Mouse (Mus musculus): ENCODE measurements at regions not wholly inside any gene's neighbourhood (a gene's known extent, or its start where the extent isn't known, plus 50 kb on each side); places are given as distances from the start of the nearest gene placed in this dataset.
"Not testable (repeated sequence)": the region's sequence is repeated elsewhere in the genome, so short reads cannot be mapped to it uniquely, and the experiment has no call there.

DNA sequence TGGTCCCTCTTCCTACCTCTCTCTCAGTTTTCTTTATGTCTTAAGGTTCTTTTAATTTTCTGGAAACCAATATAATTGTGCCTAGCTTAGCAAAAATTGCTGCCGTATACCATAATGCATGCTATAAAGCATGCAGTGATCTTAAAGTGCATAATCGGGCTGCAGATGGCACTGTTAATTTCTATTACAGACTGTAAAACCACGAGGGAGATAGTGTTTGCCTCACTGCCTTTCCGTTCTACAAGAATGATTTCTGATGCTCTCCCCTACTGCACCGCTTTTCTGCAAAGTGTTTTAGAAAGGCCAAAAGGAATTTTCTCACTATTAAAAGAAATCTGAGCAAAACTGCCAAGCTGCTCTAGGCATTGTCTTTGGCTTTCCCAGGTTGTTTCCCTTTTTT, 357.6 kb downstream of the Tusc1 start:
- ATAC-seq (ENCODE audit: low FRiP score) (peak; percentile 74), DNase-seq (ENCODE audit: low spot score) (peak; percentile 56)
- 52% methylated on average over 5 of the region's 5 CpGs for WGBS
- 0 out of 2 replicates have a peak overlapping the region, but pooled peaks have one; percentile 43 for H3K27ac ChIP-seq
- no peak overlapping the region for H3K9ac ChIP-seq
- H3K36me3 ChIP-seq (replicated peaks; ENCODE audit: control insufficient read depth, insufficient read depth): no peaks in the 10 kb centered on the region
- no peak overlapping the region for H3K4me3 ChIP-seq (replicated peaks; ENCODE audit: low read length)
- no peaks in the 10 kb centered on the region for H3K9me3 ChIP-seq (ENCODE audit: control insufficient read depth, low read length)
- H3K27me3 ChIP-seq (ENCODE audit: control insufficient read depth, insufficient read depth, low read length): no peaks in the 10 kb centered on the region
- H3K4me1 ChIP-seq (replicated peaks; ENCODE audit: control insufficient read depth, insufficient read depth, low read length): no peaks in the 10 kb centered on the region
- H3K4me2 ChIP-seq (replicated peaks): no peak overlapping the region

- DNase-seq (ENCODE audit: low spot score) (no peak), ATAC-seq (ENCODE audit: low FRiP score) (no peak)
- H3K27ac ChIP-seq: no peak overlapping the region
- H3K9me3 ChIP-seq (ENCODE audit: control insufficient read depth, low read length): no peaks in the 10 kb centered on the region
- no peak overlapping the region for H3K9ac ChIP-seq
- whole genome bisulfite sequencing: 86% methylated on average over 3 of the region's 3 CpGs
- no peaks in the 10 kb centered on the region for H3K36me3 ChIP-seq (replicated peaks; ENCODE audit: control insufficient read depth, insufficient read depth)
- no peaks in the 10 kb centered on the region for H3K4me1 ChIP-seq (replicated peaks; ENCODE audit: control insufficient read depth, insufficient read depth, low read length)
- H3K4me3 ChIP-seq (replicated peaks; ENCODE audit: low read length): no peak overlapping the region
- H3K4me2 ChIP-seq (replicated peaks): no peak overlapping the region
- H3K27me3 ChIP-seq (ENCODE audit: control insufficient read depth, insufficient read depth, low read length): no peaks in the 10 kb centered on the region
These were observed 393.1 kb downstream of the Tusc1 start for GRCm38 (mm10) chr4:92942068-92942707.

DNA sequence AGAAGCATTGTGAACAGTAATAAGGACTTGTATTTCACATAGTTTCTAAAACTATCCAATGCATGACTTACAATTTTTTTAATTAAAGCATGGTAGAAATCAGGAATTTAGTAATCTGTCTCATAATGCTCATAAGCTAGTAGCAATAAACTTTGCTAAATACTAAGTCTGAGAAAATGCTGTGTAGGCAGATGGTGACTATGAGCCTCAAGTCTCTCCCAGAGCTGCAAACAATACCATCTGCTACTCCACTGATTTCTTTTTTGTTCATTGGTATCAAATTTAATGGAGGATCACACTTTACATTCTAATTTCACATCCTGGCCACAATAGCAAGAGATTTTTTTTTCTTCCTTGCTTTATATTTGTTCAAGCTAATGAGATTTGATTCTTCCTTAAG, 404.0 kb downstream of the Tusc1 start:
- no peak overlapping the region for H3K27ac ChIP-seq
- no peak overlapping the region for H3K4me3 ChIP-seq (replicated peaks; ENCODE audit: low read length)
- DNase-seq (ENCODE audit: low spot score): no peak
- no peaks in the 10 kb centered on the region for H3K4me1 ChIP-seq (replicated peaks; ENCODE audit: control insufficient read depth, insufficient read depth, low read length)
- ATAC-seq (ENCODE audit: low FRiP score): no peak
- H3K9ac ChIP-seq: no peak overlapping the region
- no peaks in the 10 kb centered on the region for H3K36me3 ChIP-seq (replicated peaks; ENCODE audit: control insufficient read depth, insufficient read depth)
- no peaks in the 10 kb centered on the region for H3K9me3 ChIP-seq (ENCODE audit: control insufficient read depth, low read length)
- no peak overlapping the region for H3K4me2 ChIP-seq (replicated peaks)
- no peaks in the 10 kb centered on the region for H3K27me3 ChIP-seq (ENCODE audit: control insufficient read depth, insufficient read depth, low read length)

- H3K4me3 ChIP-seq (replicated peaks; ENCODE audit: low read length): no peak overlapping the region
- no peak for ATAC-seq (ENCODE audit: low FRiP score)
- no peaks in the 10 kb centered on the region for H3K4me1 ChIP-seq (replicated peaks; ENCODE audit: control insufficient read depth, insufficient read depth, low read length)
- WGBS: 92% methylated on average over 9 of the region's 9 CpGs
- DNase-seq (ENCODE audit: low spot score): no peak
- no peak overlapping the region for H3K9ac ChIP-seq
- no peak overlapping the region for H3K4me2 ChIP-seq (replicated peaks)
- no peaks in the 10 kb centered on the region for H3K9me3 ChIP-seq (ENCODE audit: control insufficient read depth, low read length)
- no peaks in the 10 kb centered on the region for H3K36me3 ChIP-seq (replicated peaks; ENCODE audit: control insufficient read depth, insufficient read depth)
- no peaks in the 10 kb centered on the region for H3K27me3 ChIP-seq (ENCODE audit: control insufficient read depth, insufficient read depth, low read length)
- H3K27ac ChIP-seq: no peak overlapping the region
These were observed 413.8 kb downstream of the Tusc1 start for GRCm38 (mm10) chr4:92921386-92922040.

GRCm38 (mm10) chr4:92903468-92903867, 431.8 kb downstream of the Tusc1 start:
- not testable (repeated sequence) for H3K4me2 ChIP-seq (replicated peaks); ATAC-seq (ENCODE audit: low FRiP score); H3K27ac ChIP-seq; DNase-seq (ENCODE audit: low spot score); H3K4me3 ChIP-seq (replicated peaks; ENCODE audit: low read length); H3K4me1 ChIP-seq (replicated peaks; ENCODE audit: control insufficient read depth, insufficient read depth, low read length); H3K36me3 ChIP-seq (replicated peaks; ENCODE audit: control insufficient read depth, insufficient read depth); H3K9me3 ChIP-seq (ENCODE audit: control insufficient read depth, low read length); H3K9ac ChIP-seq; H3K27me3 ChIP-seq (ENCODE audit: control insufficient read depth, insufficient read depth, low read length)
- 58% methylated on average over 5 of the region's 5 CpGs for WGBS

All from hindbrain, embryonic 14.5 days (tissue).